Mouse (Mus musculus): ENCODE results near the gene Hecw2.

Gene Hecw2

GRCm38 (mm10) chr1:54194954-54195305 is at the start of gene Hecw2:
TSS of gene Hecw2 (minus strand) at chr1:54195168.
- peak; percentile 18 for DNase-seq

- DNase-seq = no peak
Measured at GRCm38 (mm10) chr1:54242722-54243121, 47.8 kb upstream of the Hecw2 start.

GRCm38 (mm10) chr1:54220273-54220672 is 25.3 kb upstream of the Hecw2 start:
- DNase-seq = no peak

DNA sequence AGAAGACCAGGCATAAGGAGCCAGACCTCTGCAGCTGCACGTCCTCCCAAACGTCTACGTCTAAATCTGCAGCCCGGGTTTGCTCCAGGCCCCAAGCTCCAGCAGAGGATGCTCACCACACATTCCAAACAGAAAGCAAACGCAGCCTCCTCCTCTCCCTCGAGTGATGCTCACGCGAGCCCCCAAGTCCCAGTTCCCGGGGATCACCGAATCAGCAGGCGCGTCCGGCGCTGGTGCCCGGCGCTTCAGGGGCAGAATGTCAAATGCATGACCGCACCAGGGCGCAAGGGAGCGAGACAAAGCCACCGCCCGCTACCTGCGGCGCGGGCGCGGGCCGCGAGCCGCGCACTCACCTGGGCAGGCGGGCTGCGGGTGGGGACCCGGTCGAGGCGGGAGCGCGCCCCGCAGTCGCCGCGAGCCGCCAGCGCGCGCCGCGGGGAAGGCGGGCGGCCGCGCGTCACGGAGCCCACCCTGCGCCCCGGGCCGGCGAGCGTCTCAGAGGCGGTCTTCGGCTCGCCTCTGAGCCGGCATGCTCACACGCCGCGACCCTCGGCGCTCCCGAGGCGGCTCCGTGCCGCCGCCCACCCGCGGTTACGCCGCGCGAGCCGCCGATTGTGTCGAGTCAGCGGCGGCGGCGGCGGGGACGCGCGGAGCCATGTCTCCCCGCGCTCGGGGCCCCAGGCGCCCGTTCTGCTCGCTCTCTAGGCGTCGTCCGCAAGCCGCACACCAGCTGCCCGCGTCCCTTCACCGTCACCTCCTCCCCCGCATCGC is 600 bp downstream of the Hecw2 start:
- DNase-seq = peak; percentile 25

DNA sequence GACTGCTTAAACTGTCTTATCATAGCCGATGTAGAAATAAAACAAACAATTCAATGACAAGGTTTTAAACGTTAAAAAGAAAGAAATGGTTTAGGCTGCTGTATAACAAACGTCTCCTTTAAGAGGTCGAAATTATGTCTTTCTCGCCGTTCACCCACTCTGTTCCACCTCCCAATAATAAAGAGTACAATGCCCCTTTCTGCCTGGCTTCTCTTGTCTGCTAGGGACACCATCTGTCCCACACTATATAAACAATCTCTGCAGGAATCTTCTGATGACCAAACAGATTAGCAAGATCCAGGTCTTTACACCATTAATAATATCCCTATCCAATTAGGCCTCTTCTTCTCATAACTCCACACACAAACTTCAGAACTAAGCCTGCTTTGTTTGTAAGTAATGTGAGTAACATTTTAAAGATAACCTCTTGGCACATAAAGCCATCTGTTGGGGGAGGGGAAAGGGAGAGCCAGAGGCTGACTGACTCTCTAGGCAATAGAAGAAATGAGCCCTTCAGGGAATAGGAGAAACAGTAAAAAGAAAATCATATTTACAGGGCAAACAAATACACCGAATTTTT is 1.7 kb downstream of the Hecw2 start:
- DNase-seq = no peak

- no peak for DNase-seq
Measured at GRCm38 (mm10) chr1:54187579-54187978, 7.4 kb downstream of the Hecw2 start.

DNA sequence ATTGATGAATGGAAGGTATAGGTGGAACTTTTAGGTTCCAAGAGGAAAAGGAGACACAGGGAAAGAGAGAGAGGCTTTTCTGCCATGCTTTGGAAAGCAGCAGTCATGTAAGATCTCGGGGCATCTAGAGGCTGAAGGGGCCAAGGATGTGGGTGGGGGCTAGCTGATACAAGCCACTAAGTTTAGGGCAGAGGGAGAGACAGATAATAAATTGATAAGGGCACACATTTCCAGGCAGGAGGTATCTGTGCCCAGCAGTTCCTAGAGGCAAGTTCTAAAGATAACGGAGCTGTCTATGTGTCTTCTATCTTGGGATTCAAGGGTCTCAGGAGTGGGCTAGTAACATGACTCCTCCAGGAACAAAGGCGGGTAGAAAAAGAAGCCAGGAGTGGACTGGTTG is 8.6 kb downstream of the Hecw2 start:
- no peak for DNase-seq

- no peak for DNase-seq
Measured at GRCm38 (mm10) chr1:54180663-54181062, 14.3 kb downstream of the Hecw2 start.

DNA sequence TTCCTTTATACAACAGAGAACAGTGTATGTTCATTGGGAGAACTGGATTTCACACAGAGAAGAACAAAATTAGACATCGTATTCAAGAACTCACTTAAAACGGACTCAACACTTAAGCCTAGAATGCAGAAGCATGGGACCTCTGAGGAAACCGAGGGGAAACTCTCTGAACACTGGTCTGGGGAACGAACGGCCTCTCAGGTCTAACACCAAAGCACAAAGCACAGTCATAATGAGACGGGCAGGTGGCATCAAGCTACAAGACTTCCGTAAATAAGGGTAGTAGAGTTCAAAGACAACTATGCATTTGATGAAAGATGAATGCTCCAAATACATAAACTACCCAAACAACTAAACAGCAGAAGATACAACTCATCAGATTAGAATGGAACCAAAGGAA is 15.8 kb downstream of the Hecw2 start:
- DNase-seq = no peak

DNA sequence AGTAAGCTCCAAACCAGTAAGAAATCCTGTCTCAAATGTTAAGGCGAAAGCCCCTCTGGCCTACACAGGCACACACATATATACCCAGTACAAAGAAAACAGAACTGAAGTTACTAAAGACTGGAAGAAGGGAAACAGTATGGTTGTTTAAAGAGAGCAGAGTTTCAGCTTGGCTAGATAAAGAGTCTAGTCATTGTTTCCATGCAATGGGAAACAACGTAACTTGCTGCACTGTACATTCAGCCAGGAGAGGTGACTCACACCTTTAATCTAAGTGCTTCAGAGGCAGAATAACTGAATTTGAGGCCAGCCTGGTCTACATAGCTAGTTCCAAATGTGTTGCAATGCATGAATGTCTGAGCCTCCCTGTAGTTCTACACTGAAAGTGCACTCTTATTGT is 18.4 kb downstream of the Hecw2 start:
- DNase-seq = no peak

- no peak for DNase-seq
Measured at GRCm38 (mm10) chr1:54168014-54168413, 27.0 kb downstream of the Hecw2 start.

DNA sequence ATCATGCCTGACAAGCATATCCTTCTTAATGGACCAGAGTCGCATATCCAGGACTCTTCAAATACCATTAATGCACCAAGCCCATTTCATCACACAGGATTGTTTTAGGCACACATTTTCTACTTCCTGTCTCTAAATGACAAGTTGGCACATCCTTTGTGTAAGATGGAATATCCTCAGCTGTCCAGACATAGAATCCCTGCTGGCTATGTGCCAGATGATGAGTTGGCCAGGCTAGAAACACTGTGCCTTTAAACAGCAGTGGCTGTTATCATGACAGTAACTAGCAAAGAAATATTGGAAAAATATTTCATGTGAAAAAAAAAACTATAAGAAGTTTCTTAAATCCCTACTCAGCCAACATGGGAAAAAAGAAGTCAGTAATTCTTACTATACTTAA is 35.4 kb downstream of the Hecw2 start:
- no peak for DNase-seq

DNA sequence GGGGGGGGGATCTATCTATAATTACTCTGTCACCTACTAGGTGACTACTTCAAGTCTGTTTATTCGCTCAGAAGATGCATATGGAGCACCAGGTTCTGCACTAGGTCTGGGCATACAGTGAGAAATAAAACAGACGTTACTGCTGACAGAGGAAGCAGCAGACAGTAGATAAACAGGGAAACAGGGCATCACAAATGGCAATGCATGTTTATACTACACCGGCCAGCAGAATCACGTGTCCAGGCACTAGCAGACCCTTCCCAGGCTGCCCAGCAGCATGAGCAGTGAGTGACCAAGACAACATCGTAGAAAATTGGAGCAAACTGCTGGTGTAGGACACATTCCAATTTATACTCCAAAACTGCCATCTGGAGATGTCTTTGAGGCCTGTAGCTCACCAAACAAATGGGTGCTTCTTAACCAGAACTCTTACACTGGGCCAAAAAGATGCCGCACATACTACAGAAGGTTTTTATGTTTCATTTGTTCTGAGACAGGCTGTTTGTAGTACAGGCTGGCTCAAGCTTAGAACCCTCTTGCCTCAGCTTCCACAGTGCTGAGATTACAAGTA is 41.7 kb downstream of the Hecw2 start:
- no peak for DNase-seq

GRCm38 (mm10) chr1:54145106-54145505 is 49.9 kb downstream of the Hecw2 start:
- DNase-seq = no peak

DNA sequence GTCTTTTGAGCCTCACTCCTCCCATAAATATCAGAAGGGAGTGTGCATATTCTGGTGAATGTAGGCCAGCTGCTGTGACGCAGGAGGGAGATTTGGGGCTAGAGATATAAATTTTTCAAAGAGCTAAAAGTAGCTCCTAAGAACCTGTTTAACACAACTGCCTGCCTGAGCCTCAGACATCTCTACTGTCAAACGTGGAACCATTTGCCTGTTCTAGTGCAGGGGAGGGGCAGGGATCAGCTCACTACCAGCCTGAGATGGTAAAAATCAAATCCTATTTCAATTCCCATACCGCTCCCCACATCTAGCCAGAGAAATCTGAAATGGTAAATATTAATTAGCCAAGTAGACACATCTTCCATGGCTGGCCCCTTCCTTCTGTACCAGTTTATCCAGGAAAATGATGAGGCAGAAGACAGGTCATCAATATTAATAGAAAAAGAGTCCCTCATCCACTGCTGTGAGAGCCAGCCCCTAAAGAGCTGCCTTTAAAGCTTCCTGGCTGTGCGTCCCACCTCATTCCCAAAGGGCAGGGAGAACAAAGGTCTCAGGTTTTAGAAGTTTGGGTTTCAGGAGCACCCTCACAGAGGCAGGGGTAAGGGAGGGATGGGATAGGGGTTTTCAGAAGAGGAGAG is 61.0 kb downstream of the Hecw2 start:
- no peak for DNase-seq

GRCm38 (mm10) chr1:54128714-54129431 is 66.1 kb downstream of the Hecw2 start:
- no peak for DNase-seq

DNA sequence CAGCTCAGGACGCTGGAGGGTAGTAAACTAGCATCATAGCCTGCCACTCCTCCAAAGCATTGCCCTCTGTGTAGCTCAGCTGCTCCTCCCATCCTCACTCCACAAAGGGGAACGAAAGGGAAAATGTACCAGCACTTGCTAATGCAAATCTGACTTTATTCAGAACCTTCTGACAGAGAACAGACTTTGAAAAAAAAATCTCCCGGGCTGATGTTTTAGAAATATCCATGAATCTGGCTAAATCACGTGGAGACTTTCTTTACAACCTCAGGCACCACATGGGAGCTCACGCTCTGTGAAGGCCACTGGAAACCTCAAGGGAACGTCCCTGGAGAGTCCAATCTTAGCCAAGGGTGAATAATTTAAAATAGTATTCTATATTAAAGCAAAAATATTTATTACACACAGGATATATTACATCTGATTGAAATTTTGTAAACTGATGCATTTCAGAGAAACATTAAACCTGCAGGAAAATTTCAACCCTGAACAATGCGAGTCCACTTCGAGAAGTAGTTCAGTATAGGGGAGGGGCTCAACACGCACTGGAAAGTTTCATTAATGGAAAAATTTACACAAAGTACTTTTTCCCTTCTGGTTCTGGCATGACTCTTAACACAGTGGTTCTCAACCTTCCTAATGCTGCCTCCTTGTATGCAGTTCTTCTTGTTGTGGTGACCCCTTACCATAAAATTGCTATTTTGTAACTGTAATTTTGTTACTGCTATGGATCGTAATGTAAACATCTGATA is 67.8 kb downstream of the Hecw2 start:
- DNase-seq = no peak

DNA sequence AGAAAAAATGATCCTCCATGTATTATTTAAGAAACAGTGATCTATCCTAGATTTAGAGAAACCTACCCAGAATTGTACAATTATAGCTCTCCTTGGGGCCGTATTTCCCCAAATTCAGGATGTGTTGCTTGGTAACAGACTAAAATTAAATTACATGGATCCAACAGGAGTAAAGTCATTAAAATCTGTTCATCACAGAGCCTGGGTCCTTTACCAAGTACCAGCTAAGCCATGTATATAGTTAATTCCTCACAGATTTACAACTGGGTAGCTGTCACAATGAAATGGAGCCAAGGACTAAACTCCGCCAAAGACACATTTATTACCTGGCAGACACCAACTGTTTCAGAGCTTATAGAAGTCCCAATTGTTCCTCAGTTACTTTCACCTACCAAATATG is 72.4 kb downstream of the Hecw2 start:
- no peak for DNase-seq

DNA sequence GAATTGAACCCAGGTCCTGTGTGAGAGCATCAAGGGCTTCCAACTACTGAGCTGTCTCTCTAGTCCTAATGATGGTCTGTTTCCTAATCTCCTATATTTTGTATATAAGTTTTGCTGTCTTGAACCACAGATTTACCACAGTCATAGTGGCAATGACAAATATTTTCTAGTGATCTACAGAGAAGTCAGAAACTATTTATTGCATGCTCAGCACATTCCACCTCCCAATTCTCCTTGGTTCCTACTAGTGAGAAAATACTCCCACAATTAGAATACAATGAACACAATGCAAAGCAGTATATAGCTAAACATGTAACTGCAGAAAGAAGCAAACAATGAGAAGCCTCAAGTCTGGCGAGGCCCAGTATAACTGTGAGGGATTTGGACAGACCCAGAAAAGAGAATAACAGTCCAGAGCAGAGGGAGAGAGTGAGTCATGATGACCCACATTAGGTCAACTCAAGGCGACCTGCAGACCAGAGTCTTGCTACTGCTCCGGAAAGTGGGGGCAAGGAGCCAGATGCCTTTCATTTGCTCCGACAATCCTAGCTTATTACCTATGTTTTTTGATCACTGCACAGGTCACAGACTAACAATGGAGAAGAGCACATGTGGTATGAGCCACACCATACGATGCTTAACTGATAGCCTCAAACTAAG is 73.8 kb downstream of the Hecw2 start:
- DNase-seq = no peak

GRCm38 (mm10) chr1:54119638-54120320 is 75.2 kb downstream of the Hecw2 start:
- no peak for DNase-seq

DNA sequence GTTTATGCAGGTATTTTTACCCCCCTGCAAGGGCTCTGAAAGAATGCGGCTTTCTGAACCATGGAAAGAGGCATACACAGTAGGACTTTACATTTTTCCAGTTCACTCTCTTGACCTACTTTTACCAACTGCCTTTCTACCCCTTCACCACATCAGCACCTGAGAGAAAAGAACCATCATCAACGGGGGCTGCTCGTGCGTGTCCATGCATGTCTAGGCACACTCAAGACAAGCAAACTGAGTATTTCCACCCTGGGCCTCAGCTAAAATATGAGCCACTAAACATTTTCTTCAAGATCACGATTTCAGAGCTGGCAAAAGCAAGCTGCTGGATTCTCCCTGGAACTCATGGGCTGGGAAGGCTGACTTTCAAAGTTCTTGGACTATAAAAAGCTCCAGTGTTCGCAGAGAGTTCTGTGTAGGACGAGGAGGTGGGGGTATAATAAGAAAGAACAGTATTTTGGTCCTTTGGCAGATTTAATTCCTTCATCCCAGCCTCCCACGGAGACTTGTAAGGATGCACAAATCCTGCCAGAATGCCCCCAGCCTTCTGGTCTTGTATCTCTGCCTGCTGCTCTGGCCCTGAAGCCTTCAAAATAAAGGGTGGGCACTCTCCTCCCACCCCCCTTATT is 76.5 kb downstream of the Hecw2 start:
- DNase-seq = peak; percentile 18

Data from thymus, postnatal 14 days (tissue).